Mouse (Mus musculus) G1E (cell line): ENCODE measurements at regions not wholly inside any gene's neighbourhood (a gene's known extent, or its start where the extent isn't known, plus 50 kb on each side); places are given as distances from the start of the nearest gene placed in this dataset.

ENCODE experiments used
- ATAC-seq: 2 replicates; pipeline ENCODE4 v1.8.0; 2016; ENCODE audit warnings: mild to moderate bottlenecking; ENCODE audit not compliant: insufficient number of reproducible peaks, poor library complexity, low FRiP score, severe bottlenecking; ENCODE audit errors: extremely low read depth
- DNase-seq: peaks from one replicate; pipeline ENCODE4 v3.0.0; 2012; ENCODE audit warnings: low spot score
- H3K27me3 ChIP-seq: 2 replicates; pipeline ENCODE4 v1.6.1; 2012; ENCODE audit warnings: mild to moderate bottlenecking, low read length, inconsistent platforms; ENCODE audit not compliant: insufficient read depth
- H3K36me3 ChIP-seq: replicated peaks from 2 replicates; pipeline ENCODE3; 2012; ENCODE audit warnings: mild to moderate bottlenecking, inconsistent platforms
- H3K4me1 ChIP-seq: 2 replicates; pipeline ENCODE4 v1.6.1; 2012; ENCODE audit warnings: low read depth, low read length, inconsistent platforms, mixed read lengths; ENCODE audit not compliant: insufficient read depth
- H3K4me3 ChIP-seq: 2 replicates; pipeline ENCODE4 v1.5.1; 2012; ENCODE audit warnings: low read depth, mild to moderate bottlenecking, inconsistent platforms, low read length, moderate library complexity, mixed read lengths
- H3K9me3 ChIP-seq: replicated peaks from 2 replicates; pipeline ENCODE4 v1.6.1; 2012; ENCODE audit warnings: inconsistent platforms
- CTCF ChIP-seq: IDR thresholded peaks from 2 replicates; pipeline ENCODE4 v1.5.1; 2012; ENCODE audit warnings: low read depth, low read length, inconsistent platforms, mixed read lengths
- GATA1 ChIP-seq: IDR thresholded peaks from 2 replicates; pipeline ENCODE4 v1.6.1; 2012; ENCODE audit warnings: borderline replicate concordance, low read length, inconsistent platforms, mixed read lengths
- GATA2 ChIP-seq: IDR thresholded peaks from 2 replicates; pipeline ENCODE4 v1.6.1; 2012; ENCODE audit warnings: low read depth, low read length, inconsistent platforms, borderline replicate concordance
- POLR2AphosphoS5 ChIP-seq: IDR thresholded peaks from 2 replicates; pipeline ENCODE4 v1.6.1; 2012; ENCODE audit warnings: low read depth, low read length, inconsistent platforms; ENCODE audit not compliant: insufficient replicate concordance
- TAL1 ChIP-seq: conservative IDR thresholded peaks from 2 replicates; pipeline ENCODE4 v1.6.1; 2012; ENCODE audit warnings: low read depth, low read length, inconsistent platforms, mixed read lengths

GRCm38 (mm10) chr16:29840412-29840811, 223.8 kb upstream of the Hes1 start:
- H3K36me3 ChIP-seq, result peaks cover 32% of the 10 kb centered on the region
- no peak for ATAC-seq
- no peaks in the 10 kb centered on the region for H3K9me3 ChIP-seq
- DNase-seq, result no peak
- TF ChIP-seq GATA1 (no peak), CTCF (no peak), GATA2 (no peak), POLR2AphosphoS5 (no peak), TAL1 (no peak)
- peak overlapping the region; percentile 62; the same call in 1 of the 2 replicates for H3K4me3 ChIP-seq
- no peaks in the 10 kb centered on the region for H3K27me3 ChIP-seq
- H3K4me1 ChIP-seq, result peaks cover 93% of the 10 kb centered on the region

- ATAC-seq, result no peak
- no peak for DNase-seq
- Histone ChIP-seq H3K27me3 (no peaks in the 10 kb centered on the region), H3K4me1 (peaks cover 91% of the 10 kb centered on the region), H3K36me3 (peaks cover 32% of the 10 kb centered on the region), H3K9me3 (no peaks in the 10 kb centered on the region), H3K4me3 (no peak overlapping the region; the same call in 1 of the 2 replicates)
- TF ChIP-seq CTCF (no peak), GATA1 (no peak), POLR2AphosphoS5 (no peak), GATA2 (no peak), TAL1 (no peak)
Observed at GRCm38 (mm10) chr16:29841132-29841531, 223.1 kb upstream of the Hes1 start.

DNA sequence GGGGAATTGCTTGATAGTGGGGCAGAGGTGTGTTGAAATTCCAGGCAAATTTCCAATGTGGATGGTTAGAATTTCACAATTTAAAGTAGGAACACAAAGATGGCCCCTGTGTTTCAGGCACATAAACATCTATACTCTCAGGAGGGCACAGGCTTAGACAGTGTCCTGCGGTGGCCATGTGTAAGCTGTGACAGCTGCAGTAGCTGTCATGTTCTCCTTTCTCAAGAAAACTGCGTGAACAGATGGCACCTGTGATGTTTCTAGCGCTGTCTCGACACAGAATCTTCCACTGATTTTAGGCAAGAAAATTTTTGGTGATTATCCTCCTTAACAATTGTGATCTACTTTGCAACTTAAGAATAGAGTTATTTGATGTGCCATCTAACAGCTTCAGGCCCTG, 222.1 kb upstream of the Hes1 start:
- no peaks in the 10 kb centered on the region for H3K27me3 ChIP-seq
- TF ChIP-seq GATA1 (no peak), POLR2AphosphoS5 (no peak), GATA2 (no peak), TAL1 (no peak), CTCF (no peak)
- no peak for DNase-seq
- no peaks in the 10 kb centered on the region for H3K9me3 ChIP-seq
- H3K36me3 ChIP-seq, result peaks cover 26% of the 10 kb centered on the region
- ATAC-seq, result no peak
- peaks cover 92% of the 10 kb centered on the region for H3K4me1 ChIP-seq
- H3K4me3 ChIP-seq, result no peak overlapping the region

GRCm38 (mm10) chr16:29843490-29843889, 220.7 kb upstream of the Hes1 start:
- H3K4me1 ChIP-seq, result peaks cover 95% of the 10 kb centered on the region
- no peaks in the 10 kb centered on the region for H3K27me3 ChIP-seq
- no peak overlapping the region for H3K4me3 ChIP-seq
- peak; percentile 30 for DNase-seq
- peaks cover 14% of the 10 kb centered on the region for H3K36me3 ChIP-seq
- peak; percentile 50 for ATAC-seq
- TF ChIP-seq CTCF (no peak), GATA2 (no peak), TAL1 (peak; percentile 63), GATA1 (no peak), POLR2AphosphoS5 (no peak)
- no peaks in the 10 kb centered on the region for H3K9me3 ChIP-seq

- DNase-seq (peak; percentile 30), ATAC-seq (0 out of 2 replicates have a peak, but pooled peaks have one; percentile 0)
- Histone ChIP-seq H3K27me3 (no peaks in the 10 kb centered on the region), H3K4me1 (peaks cover 94% of the 10 kb centered on the region), H3K9me3 (no peaks in the 10 kb centered on the region), H3K36me3 (peaks cover 14% of the 10 kb centered on the region), H3K4me3 (peak overlapping the region; percentile 47; the same call in 1 of the 2 replicates)
- no peak for TF ChIP-seq POLR2AphosphoS5
- TF ChIP-seq TAL1, result no peak
- no peak for TF ChIP-seq GATA2
Observed at GRCm38 (mm10) chr16:29844706-29845596, 219.2 kb upstream of the Hes1 start.

GRCm38 (mm10) chr16:29845597-29845986, 218.6 kb upstream of the Hes1 start:
- ATAC-seq, result peak; percentile 79
- Histone ChIP-seq H3K4me1 (peaks cover 92% of the 10 kb centered on the region), H3K9me3 (no peaks in the 10 kb centered on the region), H3K27me3 (no peaks in the 10 kb centered on the region), H3K4me3 (peak overlapping the region; percentile 47; the same call in 1 of the 2 replicates), H3K36me3 (peaks cover 14% of the 10 kb centered on the region)
- TF ChIP-seq CTCF (no peak), GATA2 (peak; percentile 67; the same call in 1 of the 2 replicates), GATA1 (no peak), TAL1 (peak; percentile 89), POLR2AphosphoS5 (no peak)
- peak; percentile 63 for DNase-seq
